Mouse (Mus musculus): ENCODE measurements at regions not wholly inside any gene's neighbourhood (a gene's known extent, or its start where the extent isn't known, plus 50 kb on each side); places are given as distances from the start of the nearest gene placed in this dataset.
A peak's percentile ranks its signal among the peaks of the same experiment; 100 is the strongest.
"Not testable (repeated sequence)": the region's sequence is repeated elsewhere in the genome, so short reads cannot be mapped to it uniquely, and the experiment has no call there.

DNA sequence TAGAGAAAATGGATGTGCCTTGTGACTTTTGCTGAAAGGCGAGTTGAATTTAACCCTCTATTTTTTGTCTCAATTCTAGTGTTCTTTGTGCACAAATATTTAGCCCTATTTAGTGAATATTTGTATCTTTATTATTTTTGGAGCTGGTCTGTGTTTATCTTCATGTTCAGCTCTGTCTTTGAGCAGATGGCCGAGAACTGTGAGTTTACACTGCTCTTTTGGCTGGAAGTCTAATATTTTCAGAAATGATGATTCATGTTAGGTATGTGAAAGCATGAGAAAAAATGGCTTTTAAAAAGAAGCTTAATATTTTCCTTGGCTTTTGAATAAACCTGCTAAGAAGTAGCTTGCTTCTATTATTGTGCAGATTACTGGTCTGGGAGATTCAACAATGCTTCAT is 505.4 kb downstream of the Sema5a start:
- no peak for ATAC-seq
- Histone ChIP-seq H3K36me3 (replicated peaks; ENCODE audit: insufficient read depth, low read length) (no peaks in the 10 kb centered on the region), H3K4me1 (ENCODE audit: insufficient read depth) (no peaks in the 10 kb centered on the region), H3K27me3 (ENCODE audit: insufficient read depth, low read length) (no peaks in the 10 kb centered on the region), H3K9ac (replicated peaks) (no peak overlapping the region), H3K4me2 (ENCODE audit: low read depth, low read length) (no peak overlapping the region), H3K27ac (ENCODE audit: low read depth) (no peak overlapping the region), H3K4me3 (ENCODE audit: low read depth, low read length) (no peak overlapping the region), H3K9me3 (ENCODE audit: low read length) (no peaks in the 10 kb centered on the region)
- TF ChIP-seq CTCF (IDR thresholded peaks at IDR 0.05; ENCODE audit: low read depth) (no peak), EP300 (IDR thresholded peaks at IDR 0.05; ENCODE audit: low read depth) (no peak)
- 79% methylated on average over 2 of the region's 2 CpGs for WGBS (ENCODE audit: insufficient replicate concordance)
- no peak for DNase-seq

GRCm38 (mm10) chr15:32751991-32752390 is 507.4 kb downstream of the Sema5a start:
- TF ChIP-seq EP300 (IDR thresholded peaks at IDR 0.05; ENCODE audit: low read depth) (no peak), CTCF (IDR thresholded peaks at IDR 0.05; ENCODE audit: low read depth) (no peak)
- no peaks in the 10 kb centered on the region for H3K36me3 ChIP-seq (replicated peaks; ENCODE audit: insufficient read depth, low read length)
- no peak overlapping the region for H3K4me2 ChIP-seq (ENCODE audit: low read depth, low read length)
- H3K27me3 ChIP-seq (ENCODE audit: insufficient read depth, low read length): no peaks in the 10 kb centered on the region
- no peaks in the 10 kb centered on the region for H3K4me1 ChIP-seq (ENCODE audit: insufficient read depth)
- WGBS (ENCODE audit: insufficient replicate concordance): 48% methylated on average over 3 of the region's 3 CpGs
- no peak overlapping the region for H3K27ac ChIP-seq (ENCODE audit: low read depth)
- no peak for ATAC-seq
- no peaks in the 10 kb centered on the region for H3K9me3 ChIP-seq (ENCODE audit: low read length)
- no peak overlapping the region for H3K4me3 ChIP-seq (ENCODE audit: low read depth, low read length)
- no peak for DNase-seq
- H3K9ac ChIP-seq (replicated peaks): no peak overlapping the region

DNA sequence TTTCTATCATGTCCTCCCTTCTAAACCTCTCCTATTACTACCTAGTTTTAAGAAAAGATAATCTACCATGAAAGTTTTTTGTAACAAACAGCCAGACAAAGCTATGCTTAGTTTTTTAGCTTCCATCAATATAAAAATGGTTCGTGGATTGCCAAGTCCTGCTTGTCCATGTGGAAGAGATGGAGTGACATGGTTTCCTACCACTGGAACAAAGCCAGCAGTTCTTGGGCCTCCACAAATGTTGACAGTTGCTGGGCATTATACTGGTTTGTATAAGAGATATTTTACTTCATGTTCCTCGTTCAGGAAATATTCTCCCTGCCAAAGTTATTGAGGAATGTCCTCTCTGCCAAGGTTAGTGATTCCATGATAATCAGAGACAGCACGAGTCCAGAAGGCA is 515.5 kb downstream of the Sema5a start:
- ATAC-seq: no peak
- Histone ChIP-seq H3K4me2 (ENCODE audit: low read depth, low read length) (no peak overlapping the region), H3K9ac (replicated peaks) (no peak overlapping the region), H3K36me3 (replicated peaks; ENCODE audit: insufficient read depth, low read length) (no peaks in the 10 kb centered on the region), H3K9me3 (ENCODE audit: low read length) (no peaks in the 10 kb centered on the region), H3K27ac (ENCODE audit: low read depth) (no peak overlapping the region), H3K4me3 (ENCODE audit: low read depth, low read length) (no peak overlapping the region), H3K4me1 (ENCODE audit: insufficient read depth) (no peaks in the 10 kb centered on the region), H3K27me3 (ENCODE audit: insufficient read depth, low read length) (no peaks in the 10 kb centered on the region)
- no peak for DNase-seq
- no peak for TF ChIP-seq EP300 (IDR thresholded peaks at IDR 0.05; ENCODE audit: low read depth)
- no peak for TF ChIP-seq CTCF (IDR thresholded peaks at IDR 0.05; ENCODE audit: low read depth)
- 64% methylated on average over 3 of the region's 3 CpGs for WGBS (ENCODE audit: insufficient replicate concordance)

- Histone ChIP-seq H3K27ac (ENCODE audit: low read depth) (no peak overlapping the region), H3K27me3 (ENCODE audit: insufficient read depth, low read length) (no peaks in the 10 kb centered on the region), H3K4me3 (ENCODE audit: low read depth, low read length) (no peak overlapping the region), H3K9ac (replicated peaks) (no peak overlapping the region), H3K4me2 (ENCODE audit: low read depth, low read length) (no peak overlapping the region), H3K4me1 (ENCODE audit: insufficient read depth) (no peaks in the 10 kb centered on the region), H3K36me3 (replicated peaks; ENCODE audit: insufficient read depth, low read length) (no peaks in the 10 kb centered on the region), H3K9me3 (ENCODE audit: low read length) (no peaks in the 10 kb centered on the region)
- ATAC-seq (no peak), DNase-seq (no peak)
- TF ChIP-seq EP300 (IDR thresholded peaks at IDR 0.05; ENCODE audit: low read depth) (no peak), CTCF (IDR thresholded peaks at IDR 0.05; ENCODE audit: low read depth) (peak; percentile 80)
- 13% methylated on average over 4 of the region's 4 CpGs for WGBS (ENCODE audit: insufficient replicate concordance)
Observed at GRCm38 (mm10) chr15:32766011-32766701, 521.5 kb downstream of the Sema5a start.

GRCm38 (mm10) chr15:32766746-32767471 is 522.3 kb downstream of the Sema5a start:
- ATAC-seq: no peak
- H3K4me1 ChIP-seq (ENCODE audit: insufficient read depth): no peaks in the 10 kb centered on the region
- H3K4me2 ChIP-seq (ENCODE audit: low read depth, low read length): no peak overlapping the region
- no peaks in the 10 kb centered on the region for H3K9me3 ChIP-seq (ENCODE audit: low read length)
- no peaks in the 10 kb centered on the region for H3K27me3 ChIP-seq (ENCODE audit: insufficient read depth, low read length)
- 45% methylated on average over 3 of the region's 5 CpGs for WGBS (ENCODE audit: insufficient replicate concordance)
- H3K36me3 ChIP-seq (replicated peaks; ENCODE audit: insufficient read depth, low read length): no peaks in the 10 kb centered on the region
- no peak for DNase-seq
- H3K4me3 ChIP-seq (ENCODE audit: low read depth, low read length): no peak overlapping the region
- TF ChIP-seq CTCF (IDR thresholded peaks at IDR 0.05; ENCODE audit: low read depth): no peak
- TF ChIP-seq EP300 (IDR thresholded peaks at IDR 0.05; ENCODE audit: low read depth): no peak
- no peak overlapping the region for H3K9ac ChIP-seq (replicated peaks)
- H3K27ac ChIP-seq (ENCODE audit: low read depth): no peak overlapping the region

DNA sequence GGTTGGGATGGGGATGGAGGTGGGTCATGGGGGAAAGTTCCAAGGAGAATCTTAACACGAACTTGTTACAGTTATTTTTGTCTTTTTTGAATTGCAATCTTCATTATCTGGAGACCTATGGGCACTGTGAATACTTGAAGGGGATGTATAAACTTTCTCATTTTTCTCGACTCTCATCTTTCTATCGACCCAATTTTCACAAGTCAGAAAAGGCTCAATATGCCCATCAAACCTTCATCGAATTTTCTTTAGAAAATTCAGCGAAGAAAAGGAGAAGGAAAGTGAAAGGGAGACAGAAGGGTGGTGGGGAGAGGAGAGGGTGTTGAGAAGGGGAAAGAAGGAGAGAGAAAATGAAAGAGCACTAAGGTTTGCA is 533.6 kb downstream of the Sema5a start:
- DNase-seq; H3K9me3 ChIP-seq (ENCODE audit: low read length); H3K27ac ChIP-seq (ENCODE audit: low read depth); H3K9ac ChIP-seq (replicated peaks); H3K36me3 ChIP-seq (replicated peaks; ENCODE audit: insufficient read depth, low read length); H3K4me2 ChIP-seq (ENCODE audit: low read depth, low read length); H3K4me1 ChIP-seq (ENCODE audit: insufficient read depth); H3K4me3 ChIP-seq (ENCODE audit: low read depth, low read length); H3K27me3 ChIP-seq (ENCODE audit: insufficient read depth, low read length); ATAC-seq: not testable (repeated sequence)
- WGBS (ENCODE audit: insufficient replicate concordance): 26% methylated on average over 5 of the region's 5 CpGs

Measured in liver, postnatal 0 days (tissue).